Mouse (Mus musculus) hindbrain, embryonic 16.5 days (tissue): ENCODE results near the gene Pex6. TPM values are rescaled to one million over a fixed set of nuclear protein-coding genes. Genes with fewer than 3 reads are reported as not detected.
A peak's percentile ranks its signal among the peaks of the same experiment; 100 is the strongest.

Experiments used
- ATAC-seq: fragments of 200-750 bp; cut with Nextera tagmentation; 2 replicates; pipeline ENCODE4 v1.8.0; 2017; ENCODE audit warnings: moderate TSS enrichment, moderate library complexity
- H3K27ac ChIP-seq: fragments of 300-500 bp; sonication (generic); 2 replicates; pipeline ENCODE4 v1.5.1; 2014; ENCODE audit warnings: low read depth, mild to moderate bottlenecking, control low read depth, low read length, moderate library complexity
- H3K27me3 ChIP-seq: fragments of 300-500 bp; sonication (generic); replicated peaks from 2 replicates; pipeline ENCODE4 v1.6.1; 2014; ENCODE audit warnings: low read length; ENCODE audit not compliant: control insufficient read depth, insufficient read depth
- H3K36me3 ChIP-seq: fragments of 300-500 bp; sonication (generic); 2 replicates; pipeline ENCODE4 v1.6.1; 2014; ENCODE audit warnings: mild to moderate bottlenecking, low read length, moderate library complexity, mixed read lengths; ENCODE audit not compliant: control insufficient read depth, insufficient read depth
- H3K4me1 ChIP-seq: fragments of 300-500 bp; sonication (generic); 2 replicates; pipeline ENCODE4 v1.6.1; 2014; ENCODE audit warnings: low read depth, low read length; ENCODE audit not compliant: control insufficient read depth, insufficient read depth
- H3K4me2 ChIP-seq: fragments of 300-500 bp; sonication (generic); 2 replicates; pipeline ENCODE4 v1.6.1; 2014; ENCODE audit warnings: mild to moderate bottlenecking, low read length, control low read depth, moderate library complexity
- H3K4me3 ChIP-seq: fragments of 300-500 bp; sonication (generic); 2 replicates; pipeline ENCODE4 v1.5.1; 2014; ENCODE audit warnings: mild to moderate bottlenecking, low read length, control low read depth, moderate library complexity
- H3K9ac ChIP-seq: fragments of 300-500 bp; sonication (generic); 2 replicates; pipeline ENCODE4 v1.6.1; 2014; ENCODE audit warnings: low read depth, mild to moderate bottlenecking, control low read depth, low read length, moderate library complexity
- H3K9me3 ChIP-seq: fragments of 300-500 bp; sonication (generic); 2 replicates; pipeline ENCODE4 v1.6.1; 2014; ENCODE audit warnings: mild to moderate bottlenecking, low read length, moderate library complexity; ENCODE audit not compliant: control insufficient read depth
- WGBS: fragments of 180-500 bp; shearing (Covaris S2); extraction: QIAGEN DNeasy Blood & Tissue Kit; methylation state at CpG from one replicate; pipeline ENCODE4 v1.1.7; 2014; 5-methylcytosine and 5-hydroxymethylcytosine counted together
- polyA plus RNA-seq: library from polyadenylated mRNA; unstranded; fragments of >200 nt; fragmentation: Nextera tagmentation; extraction: Ambion mirVana; gene quantifications from 2 replicates; pipeline ENCODE4 v1.2.1, GENCODE M21; 2015

Pex6 gene
- polyA plus RNA-seq, 1 experiment from 2014 or later, result 23.0 TPM

- H3K4me2 ChIP-seq, result no peak overlapping the region
- H3K9me3 ChIP-seq, result no peaks in the 10 kb centered on the region
- no peaks in the 10 kb centered on the region for H3K4me1 ChIP-seq
- ATAC-seq, result no peak
- peaks cover 9% of the 10 kb centered on the region for H3K36me3 ChIP-seq
- 87% methylated on average over 9 of the region's 9 CpGs for WGBS
- no peak overlapping the region for H3K4me3 ChIP-seq
- H3K27me3 ChIP-seq, result no peaks in the 10 kb centered on the region
- no peak overlapping the region for H3K9ac ChIP-seq
- H3K27ac ChIP-seq, result no peak overlapping the region
Measured at GRCm38 (mm10) chr17:46742986-46743385, 31.7 kb downstream of the Pex6 start.

- H3K4me3 ChIP-seq, result no peak overlapping the region
- H3K36me3 ChIP-seq, result peaks cover 9% of the 10 kb centered on the region
- no peak overlapping the region for H3K27ac ChIP-seq
- 91% methylated on average over 2 of the region's 2 CpGs for WGBS
- H3K4me2 ChIP-seq, result no peak overlapping the region
- peaks cover 2% of the 10 kb centered on the region for H3K4me1 ChIP-seq
- no peak overlapping the region for H3K9ac ChIP-seq
- H3K27me3 ChIP-seq, result no peaks in the 10 kb centered on the region
- no peaks in the 10 kb centered on the region for H3K9me3 ChIP-seq
- ATAC-seq, result no peak
Measured at GRCm38 (mm10) chr17:46745506-46745905, 34.2 kb downstream of the Pex6 start.

- ATAC-seq, result no peak
- Histone ChIP-seq H3K4me1 (peaks cover 9% of the 10 kb centered on the region), H3K9me3 (no peaks in the 10 kb centered on the region), H3K36me3 (peaks cover 9% of the 10 kb centered on the region), H3K27ac (no peak overlapping the region), H3K9ac (no peak overlapping the region), H3K4me3 (no peak overlapping the region), H3K27me3 (no peaks in the 10 kb centered on the region), H3K4me2 (no peak overlapping the region)
- WGBS, result 91% methylated on average over 8 of the region's 8 CpGs
Measured at GRCm38 (mm10) chr17:46747234-46747633, 36.0 kb downstream of the Pex6 start.

- peaks cover 13% of the 10 kb centered on the region for H3K4me1 ChIP-seq
- no peak overlapping the region for H3K4me2 ChIP-seq
- H3K27me3 ChIP-seq, result no peaks in the 10 kb centered on the region
- H3K9me3 ChIP-seq, result no peaks in the 10 kb centered on the region
- H3K9ac ChIP-seq, result no peak overlapping the region
- peaks cover 9% of the 10 kb centered on the region for H3K36me3 ChIP-seq
- WGBS, result 89% methylated on average over 2 of the region's 2 CpGs
- no peak overlapping the region for H3K4me3 ChIP-seq
- ATAC-seq, result no peak
- no peak overlapping the region for H3K27ac ChIP-seq
Measured at GRCm38 (mm10) chr17:46747806-46748205, 36.5 kb downstream of the Pex6 start.

GRCm38 (mm10) chr17:46749282-46749681 lies 38.0 kb downstream of the Pex6 start:
- ATAC-seq, result no peak
- H3K9me3 ChIP-seq, result no peaks in the 10 kb centered on the region
- no peak overlapping the region for H3K4me2 ChIP-seq

GRCm38 (mm10) chr17:46750580-46750979 lies 39.3 kb downstream of the Pex6 start:
- peak overlapping the region; percentile 80 for H3K9ac ChIP-seq
- H3K9me3 ChIP-seq, result no peaks in the 10 kb centered on the region
- peaks cover 7% of the 10 kb centered on the region; the same call in 1 of the 2 replicates for H3K36me3 ChIP-seq
- H3K4me1 ChIP-seq, result peaks cover 13% of the 10 kb centered on the region
- ATAC-seq, result no peak
- peak overlapping the region; percentile 78; the same call in 1 of the 2 replicates for H3K4me3 ChIP-seq
- no peak overlapping the region for H3K27ac ChIP-seq
- H3K4me2 ChIP-seq, result peak overlapping the region; percentile 74
- WGBS, result 91% methylated on average over 4 of the region's 4 CpGs
- no peaks in the 10 kb centered on the region for H3K27me3 ChIP-seq

More at GRCm38 (mm10) chr17:46749282-46749681, 38.0 kb downstream of the Pex6 start:
- no peaks in the 10 kb centered on the region for H3K27me3 ChIP-seq
- peaks cover 13% of the 10 kb centered on the region for H3K4me1 ChIP-seq
- H3K36me3 ChIP-seq, result peaks cover 9% of the 10 kb centered on the region; the same call in 1 of the 2 replicates
- WGBS, result 94% methylated on average over 5 of the region's 5 CpGs
- H3K27ac ChIP-seq, result no peak overlapping the region
- H3K9ac ChIP-seq, result no peak overlapping the region
- no peak overlapping the region for H3K4me3 ChIP-seq

- H3K4me3 ChIP-seq, result peak overlapping the region; percentile 78
- peak overlapping the region; percentile 74 for H3K4me2 ChIP-seq
- H3K4me1 ChIP-seq, result peaks cover 13% of the 10 kb centered on the region
- peak overlapping the region; percentile 85 for H3K27ac ChIP-seq
- no peaks in the 10 kb centered on the region for H3K27me3 ChIP-seq
- WGBS, result 32% methylated on average over 16 of the region's 16 CpGs
- peak overlapping the region; percentile 80 for H3K9ac ChIP-seq
- peaks cover 3% of the 10 kb centered on the region; the same call in 1 of the 2 replicates for H3K36me3 ChIP-seq
- no peak for ATAC-seq
- H3K9me3 ChIP-seq, result no peaks in the 10 kb centered on the region
Measured at GRCm38 (mm10) chr17:46751056-46751793, 40.0 kb downstream of the Pex6 start.

- H3K9ac ChIP-seq, result peak within 1 kb of the TSS; percentile 80
- ATAC-seq, result peak; percentile 99
- under 1% methylated on average over 58 of the region's 58 CpGs for WGBS
Measured at GRCm38 (mm10) chr17:46751794-46752556, 40.7 kb downstream of the Pex6 start, which contains the start of gene Cnpy3. Gene Cnpy3 (minus strand): TSS chr17:46752214.

GRCm38 (mm10) chr17:46758753-46759152 lies 47.5 kb downstream of the Pex6 start:
- H3K27me3 ChIP-seq, result no peaks in the 10 kb centered on the region
- no peak overlapping the region for H3K27ac ChIP-seq
- H3K4me3 ChIP-seq, result no peak overlapping the region
- H3K9me3 ChIP-seq, result no peaks in the 10 kb centered on the region
- no peak overlapping the region for H3K4me2 ChIP-seq
- no peaks in the 10 kb centered on the region for H3K4me1 ChIP-seq
- ATAC-seq, result no peak
- no peak overlapping the region for H3K9ac ChIP-seq
- H3K36me3 ChIP-seq, result no peaks in the 10 kb centered on the region
- whole genome bisulfite sequencing, result 84% methylated on average over 12 of the region's 12 CpGs

More at GRCm38 (mm10) chr17:46751794-46752556, 40.7 kb downstream of the Pex6 start, which contains the start of gene Cnpy3:
- peak within 1 kb of the TSS; percentile 85 for H3K27ac ChIP-seq
- H3K27me3 ChIP-seq, result no peaks in the 10 kb centered on the region
- H3K36me3 ChIP-seq, result 0 out of 2 replicates have a peak, but pooled peaks cover 2% of the 10 kb centered on the region
- peak within 1 kb of the TSS; percentile 78 for H3K4me3 ChIP-seq
- H3K9me3 ChIP-seq, result no peaks in the 10 kb centered on the region
- peak within 1 kb of the TSS; percentile 74 for H3K4me2 ChIP-seq
- H3K4me1 ChIP-seq, result peaks cover 13% of the 10 kb centered on the region
